In genomic region chr8:71639318-71639717, GRCm38 (mm10) we compare ENCODE assay signal across 24 mouse cellular contexts. TPM values are rescaled to one million over a fixed set of nuclear protein-coding genes. Genes with fewer than 3 reads are reported as not detected.
A peak's percentile ranks its signal among the peaks of the same experiment; 100 is the strongest.
DNase-seq lines count a peak whose midpoint lies in the region; ATAC-seq and TF ChIP-seq lines count a peak whose summit lies in the region.
"Had no signal": no experiment of that assay in that cellular context is flagged by ENCODE, and none has a peak within 500 bp of the region (broad histone marks: within the 10 kb centered on the region; RNA-seq: fewer than 3 reads in every experiment).

No protein-coding gene starts in this region.

- H3K4me3 ChIP-seq in liver, embryonic 13.5 days (replicated peaks), result no peak overlapping the region
- no peak overlapping the region for H3K4me3 ChIP-seq in liver, postnatal 0 days (ENCODE audit: low read depth, low read length)
- H3K4me3 ChIP-seq in G1E (ENCODE audit: low read depth, low read length) (peak overlapping the region; percentile 35; the same call in 1 of the 2 replicates), MEL (ENCODE audit: control insufficient read depth in 1 of 2, insufficient read depth in 1 of 2, low read depth in 2 of 2, low read length in 2 of 2) (no peak overlapping the region)
- H3K4me3 ChIP-seq in stomach, postnatal 0 days (ENCODE audit: low read depth, low read length), result no peak overlapping the region
- H3K4me3 ChIP-seq in thymus, adult 2 months (ENCODE audit: control insufficient read depth, insufficient read depth, low read length), result no peak overlapping the region
- H3K4me3 ChIP-seq: embryonic facial prominence, embryonic 13.5 days; embryonic facial prominence, embryonic 15.5 days; erythroblast, embryonic 14.5 days; forebrain, embryonic 10.5 days; forebrain, embryonic 12.5 days had no signal

- H3K9ac ChIP-seq in liver, embryonic 13.5 days, result no peak overlapping the region
- H3K9ac ChIP-seq in liver, postnatal 0 days (replicated peaks), result no peak overlapping the region
- H3K9ac ChIP-seq in MEL (ENCODE audit: control insufficient read depth, low read depth, low read length, poor library complexity, severe bottlenecking), result no peak overlapping the region
- no peak overlapping the region for H3K9ac ChIP-seq in stomach, postnatal 0 days (ENCODE audit: low read length)
- H3K9ac ChIP-seq: embryonic facial prominence, embryonic 13.5 days; embryonic facial prominence, embryonic 15.5 days; forebrain, embryonic 12.5 days had no signal

- no peaks in the 10 kb centered on the region for H3K79me2 ChIP-seq in MEL (ENCODE audit: control insufficient read depth, insufficient read depth, low read length, poor library complexity)

- H3K27ac ChIP-seq in liver, embryonic 13.5 days, result no peak overlapping the region
- no peak overlapping the region for H3K27ac ChIP-seq in liver, postnatal 0 days (ENCODE audit: low read depth)
- no peak overlapping the region for H3K27ac ChIP-seq in MEL (ENCODE audit: control insufficient read depth, low read depth, low read length)
- H3K27ac ChIP-seq in stomach, postnatal 0 days (replicated peaks), result no peak overlapping the region
- no peak overlapping the region for H3K27ac ChIP-seq in thymus, adult 2 months (ENCODE audit: control insufficient read depth, insufficient read depth, low read length)
- H3K27ac ChIP-seq: embryonic facial prominence, embryonic 13.5 days; embryonic facial prominence, embryonic 15.5 days; forebrain, embryonic 10.5 days; forebrain, embryonic 12.5 days had no signal

- peaks cover 14% of the 10 kb centered on the region for H3K4me1 ChIP-seq in liver, embryonic 13.5 days (replicated peaks)
- no peaks in the 10 kb centered on the region; the same call in 1 of the 2 replicates for H3K4me1 ChIP-seq in liver, postnatal 0 days (ENCODE audit: insufficient read depth)
- peaks cover 27% of the 10 kb centered on the region for H3K4me1 ChIP-seq in G1E (ENCODE audit: insufficient read depth, low read depth, low read length)
- H3K4me1 ChIP-seq in MEL (ENCODE audit: control insufficient read depth in 1 of 2, insufficient read depth in 2 of 2, low read length in 2 of 2), result no peaks in the 10 kb centered on the region
- H3K4me1 ChIP-seq in stomach, postnatal 0 days (replicated peaks; ENCODE audit: control insufficient read depth, insufficient read depth), result no peaks in the 10 kb centered on the region
- H3K4me1 ChIP-seq in thymus, adult 2 months (replicated peaks; ENCODE audit: control insufficient read depth, insufficient read depth, low read length), result peaks cover 5% of the 10 kb centered on the region

- 39% methylated on average over 4 of the region's 4 CpGs for WGBS in liver, embryonic 13.5 days (ENCODE audit: insufficient replicate concordance)
- 71% methylated on average over 4 of the region's 4 CpGs for WGBS in liver, postnatal 0 days (ENCODE audit: insufficient replicate concordance)
- WGBS in stomach, postnatal 0 days, result 90% methylated on average over 4 of the region's 4 CpGs
- WGBS in thymus, adult 2 months, result 97% methylated on average over 4 of the region's 4 CpGs

- H3K36me3 ChIP-seq in liver, embryonic 13.5 days, result no peaks in the 10 kb centered on the region
- H3K36me3 ChIP-seq in liver, postnatal 0 days (replicated peaks; ENCODE audit: insufficient read depth, low read length), result no peaks in the 10 kb centered on the region
- H3K36me3 ChIP-seq in G1E (replicated peaks) (no peaks in the 10 kb centered on the region), MEL (ENCODE audit: control insufficient read depth in 1 of 2, insufficient read depth in 2 of 2, low read length in 2 of 2) (no peaks in the 10 kb centered on the region)
- H3K36me3 ChIP-seq in stomach, postnatal 0 days (ENCODE audit: control insufficient read depth, insufficient read depth, low read length), result no peaks in the 10 kb centered on the region
- no peaks in the 10 kb centered on the region for H3K36me3 ChIP-seq in thymus, adult 2 months (ENCODE audit: control insufficient read depth, insufficient read depth, low read length)
- H3K36me3 ChIP-seq: embryonic facial prominence, embryonic 13.5 days; embryonic facial prominence, embryonic 15.5 days; forebrain, embryonic 10.5 days had no signal

- H3K9me3 ChIP-seq in liver, embryonic 13.5 days (replicated peaks), result no peaks in the 10 kb centered on the region
- H3K9me3 ChIP-seq in liver, postnatal 0 days (ENCODE audit: low read length), result no peaks in the 10 kb centered on the region
- H3K9me3 ChIP-seq in G1E (replicated peaks) (no peaks in the 10 kb centered on the region), MEL (replicated peaks; ENCODE audit: insufficient read depth, low read length) (no peaks in the 10 kb centered on the region)
- H3K9me3 ChIP-seq in stomach, postnatal 0 days (ENCODE audit: control insufficient read depth, low read length), result no peaks in the 10 kb centered on the region
- H3K9me3 ChIP-seq: embryonic facial prominence, embryonic 13.5 days; embryonic facial prominence, embryonic 15.5 days; forebrain, embryonic 10.5 days; forebrain, embryonic 12.5 days had no signal

- no peak for TF ChIP-seq EP300 in liver, postnatal 0 days (IDR thresholded peaks at IDR 0.05; ENCODE audit: low read depth)
- TF ChIP-seq EP300 in MEL (IDR thresholded peaks at IDR 0.05; ENCODE audit: low read depth in 1 of 2, low read length in 2 of 2), result no peak
- TF ChIP-seq EP300 in stomach, postnatal 0 days (optimal IDR thresholded peaks at IDR 0.05), result no peak

- no peak for DNase-seq in liver, embryonic 13.5 days
- no peak for DNase-seq in liver, postnatal 0 days
- DNase-seq in G1E (ENCODE audit: low spot score), result no peak
- DNase-seq in MEL (ENCODE audit: low read depth, low spot score), result no peak
- no peak for DNase-seq in stomach, postnatal 0 days (ENCODE audit: low spot score)
- no peak for DNase-seq in thymus, adult 2 months
- DNase-seq in layer of hippocampus, adult 11-12 months (ENCODE audit: low spot score), result no peak
- DNase-seq: adrenal gland, adult 2 months; adrenal gland, postnatal 10 days; adrenal gland, postnatal 25 days; cerebellum, adult 11 months; cerebellum, adult 18-20 months; cerebellum, adult 8-10 months; cerebellum, adult 9-11 months; cerebellum, postnatal 14 days; cerebellum, postnatal 36 days; embryo, embryonic 11 days had no signal

- TF ChIP-seq POLR2A in MEL (IDR thresholded peaks at IDR 0.05; ENCODE audit: control insufficient read depth in 1 of 2, insufficient read depth in 1 of 2, low read depth in 1 of 2, low read length in 2 of 2, poor library complexity in 1 of 2), result no peak
- no peak for TF ChIP-seq POLR2A in thymus, adult 2 months (IDR thresholded peaks at IDR 0.05; ENCODE audit: control insufficient read depth, extremely low read depth, insufficient read depth, low read length, poor library complexity)

- H3K27me3 ChIP-seq in liver, embryonic 13.5 days, result peaks cover 34% of the 10 kb centered on the region
- peaks cover 6% of the 10 kb centered on the region; the same call in 1 of the 2 replicates for H3K27me3 ChIP-seq in liver, postnatal 0 days (ENCODE audit: insufficient read depth, low read length)
- H3K27me3 ChIP-seq in G1E (ENCODE audit: insufficient read depth, low read length), result peaks cover 62% of the 10 kb centered on the region
- no peaks in the 10 kb centered on the region for H3K27me3 ChIP-seq in MEL (ENCODE audit: control insufficient read depth in 1 of 2, insufficient read depth in 2 of 2, low read length in 2 of 2)
- H3K27me3 ChIP-seq in stomach, postnatal 0 days (ENCODE audit: control insufficient read depth, insufficient read depth, low read length), result no peaks in the 10 kb centered on the region
- no peaks in the 10 kb centered on the region for H3K27me3 ChIP-seq in thymus, adult 2 months (ENCODE audit: control insufficient read depth, insufficient read depth, low read length)

- no peak overlapping the region for H3K4me2 ChIP-seq in liver, embryonic 13.5 days
- H3K4me2 ChIP-seq in liver, postnatal 0 days (ENCODE audit: low read depth, low read length), result no peak overlapping the region
- no peak overlapping the region for H3K4me2 ChIP-seq in stomach, postnatal 0 days (replicated peaks; ENCODE audit: low read depth)
- H3K4me2 ChIP-seq: embryonic facial prominence, embryonic 13.5 days; embryonic facial prominence, embryonic 15.5 days; forebrain, embryonic 12.5 days had no signal

- TF ChIP-seq CTCF in liver, postnatal 0 days (IDR thresholded peaks at IDR 0.05; ENCODE audit: low read depth), result no peak
- TF ChIP-seq CTCF in G1E (IDR thresholded peaks at IDR 0.05; ENCODE audit: low read depth, low read length) (no peak), MEL (IDR thresholded peaks at IDR 0.05 in 2 of 3, conservative IDR thresholded peaks at IDR 0.05 in 1 of 3; ENCODE audit: control insufficient read depth in 1 of 3, insufficient read depth in 1 of 3, low read depth in 2 of 3, low read length in 3 of 3, poor library complexity in 1 of 3, severe bottlenecking in 1 of 3) (no peak)
- TF ChIP-seq CTCF in stomach, postnatal 0 days (IDR thresholded peaks at IDR 0.05; ENCODE audit: low read depth), result no peak
- no peak for TF ChIP-seq CTCF in thymus, adult 2 months (IDR thresholded peaks at IDR 0.05; ENCODE audit: borderline replicate concordance, control insufficient read depth, extremely low read depth, insufficient read depth, low read length, poor library complexity)

- TF ChIP-seq RAD21 in MEL (IDR thresholded peaks at IDR 0.05; ENCODE audit: low read depth, low read length), result no peak

- ATAC-seq in liver, embryonic 13.5 days (ENCODE audit: low read depth), result peak; percentile 41; the same call in 1 of the 2 replicates
- no peak for ATAC-seq in liver, postnatal 0 days
- peak; percentile 54; the same call in 1 of the 2 replicates for ATAC-seq in G1E (ENCODE audit: extremely low read depth, insufficient number of reproducible peaks, low FRiP score, poor library complexity, severe bottlenecking)
- ATAC-seq in stomach, postnatal 0 days (ENCODE audit: low FRiP score, low TSS enrichment), result 0 out of 2 replicates have a peak, but pooled peaks have one; percentile 4
- ATAC-seq: forebrain, embryonic 14.5 days; forebrain, embryonic 16.5 days had no signal

RNA-seq across cellular contexts. Expression of gene Colgalt1, which starts 28.5 kb away (rescaled TPM):
- 21.4 and 21.9 TPM in 2 replicates for polyA plus RNA-seq in liver, embryonic 13.5 days (2015; fragmentation: Nextera tagmentation; extraction: Ambion mirVana)
- polyA plus RNA-seq in liver, postnatal 0 days (2015; fragmentation: Nextera tagmentation; extraction: Ambion mirVana), result 25.0 and 25.7 TPM in 2 replicates
- 35.7 and 38.7 TPM in 2 replicates for total RNA-seq in G1E (2014; fragmentation: Nextera tagmentation)
- 30.5 and 42.4 TPM in 2 replicates for total RNA-seq in G1E (2017)
- 37.6 and 42.6 TPM in 2 replicates for polyA plus RNA-seq in G1E (2012)
- 37.8 and 50.9 TPM in 2 replicates for total RNA-seq in MEL (2012; rRNA removed)
- polyA plus RNA-seq in MEL (2012; ENCODE audit: insufficient read depth in 1 of 2, insufficient read length in 2 of 2, low read depth in 1 of 2, low replicate concordance in 2 of 2, missing spikeins in 1 of 2), result 100 to 1,000 TPM in 1 of 2 experiments, 10 to 100 TPM in 1; 59.0 to 102 TPM
- 40.3 and 41.1 TPM in 2 replicates for polyA plus RNA-seq in stomach, postnatal 0 days (2015; fragmentation: Nextera tagmentation; extraction: Ambion mirVana)
- polyA plus RNA-seq in thymus, adult 2 months (2012; rRNA removed), result 134 and 158 TPM in 2 replicates

RNA-seq across cellular contexts. Expression of gene Unc13a, which starts 32.2 kb away (rescaled TPM):
- polyA plus RNA-seq in liver, embryonic 13.5 days (2015; fragmentation: Nextera tagmentation; extraction: Ambion mirVana), result 0.20 TPM in 2 replicates
- 0.25 and 0.36 TPM in 2 replicates for polyA plus RNA-seq in liver, postnatal 0 days (2015; fragmentation: Nextera tagmentation; extraction: Ambion mirVana)
- total RNA-seq in G1E (2014; fragmentation: Nextera tagmentation) (6.5 and 7.3 TPM in 2 replicates), G1E (2017) (4.1 and 5.2 TPM in 2 replicates), MEL (2012; rRNA removed) (0.81 and 0.92 TPM in 2 replicates)
- polyA plus RNA-seq in G1E (2012) (3.7 and 4.6 TPM in 2 replicates), MEL (2012; ENCODE audit: insufficient read depth in 1 of 2, insufficient read length in 2 of 2, low read depth in 1 of 2, low replicate concordance in 2 of 2, missing spikeins in 1 of 2) (1 to 10 TPM in 1 of 2 experiments, not detected in 1; 3.6 TPM)
- 0.46 and 0.52 TPM in 2 replicates for polyA plus RNA-seq in stomach, postnatal 0 days (2015; fragmentation: Nextera tagmentation; extraction: Ambion mirVana)
- polyA plus RNA-seq in thymus, adult 2 months (2012; rRNA removed), result 1.6 and 2.0 TPM in 2 replicates

RNA-seq across cellular contexts. Expression of gene Jak3, which starts 36.8 kb away (rescaled TPM):
- polyA plus RNA-seq in liver, embryonic 13.5 days (2015; fragmentation: Nextera tagmentation; extraction: Ambion mirVana), result 5.7 and 6.1 TPM in 2 replicates
- polyA plus RNA-seq in liver, postnatal 0 days (2015; fragmentation: Nextera tagmentation; extraction: Ambion mirVana), result 4.3 and 4.6 TPM in 2 replicates
- total RNA-seq in G1E (2014; fragmentation: Nextera tagmentation), result 29.8 and 32.0 TPM in 2 replicates
- total RNA-seq in G1E (2017), result 15.7 and 15.9 TPM in 2 replicates
- 68.8 and 73.6 TPM in 2 replicates for polyA plus RNA-seq in G1E (2012)
- 4.2 and 5.1 TPM in 2 replicates for total RNA-seq in MEL (2012; rRNA removed)
- polyA plus RNA-seq in MEL (2012; ENCODE audit: insufficient read depth in 1 of 2, insufficient read length in 2 of 2, low read depth in 1 of 2, low replicate concordance in 2 of 2, missing spikeins in 1 of 2), result 10 to 100 TPM in 1 of 2 experiments, not detected in 1; 12.4 TPM
- 4.6 and 5.4 TPM in 2 replicates for polyA plus RNA-seq in stomach, postnatal 0 days (2015; fragmentation: Nextera tagmentation; extraction: Ambion mirVana)
- polyA plus RNA-seq in thymus, adult 2 months (2012; rRNA removed), result 68.0 and 77.5 TPM in 2 replicates

RNA-seq across cellular contexts. Expression of gene Fam129c, which starts 41.9 kb away (rescaled TPM):
- 0.28 and 0.80 TPM in 2 replicates for polyA plus RNA-seq in liver, embryonic 13.5 days (2015; fragmentation: Nextera tagmentation; extraction: Ambion mirVana)
- 9.2 and 11.2 TPM in 2 replicates for polyA plus RNA-seq in liver, postnatal 0 days (2015; fragmentation: Nextera tagmentation; extraction: Ambion mirVana)
- total RNA-seq in G1E (2014; fragmentation: Nextera tagmentation) (8.3 and 11.4 TPM in 2 replicates), G1E (2017) (6.6 and 7.0 TPM in 2 replicates), MEL (2012; rRNA removed) (3.8 and 7.6 TPM in 2 replicates)
- polyA plus RNA-seq in G1E (2012) (8.1 and 10.4 TPM in 2 replicates), MEL (2012; ENCODE audit: insufficient read depth in 1 of 2, insufficient read length in 2 of 2, low read depth in 1 of 2, low replicate concordance in 2 of 2, missing spikeins in 1 of 2) (1 to 10 TPM in 1 of 2 experiments, not detected in 1; 8.3 TPM)
- 0.99 and 1.4 TPM in 2 replicates for polyA plus RNA-seq in stomach, postnatal 0 days (2015; fragmentation: Nextera tagmentation; extraction: Ambion mirVana)
- polyA plus RNA-seq in thymus, adult 2 months (2012; rRNA removed), result 23.9 and 28.4 TPM in 2 replicates

RNA-seq across cellular contexts. Expression of gene Pgls, which starts 47.3 kb away (rescaled TPM):
- 104 and 110 TPM in 2 replicates for polyA plus RNA-seq in liver, embryonic 13.5 days (2015; fragmentation: Nextera tagmentation; extraction: Ambion mirVana)
- polyA plus RNA-seq in liver, postnatal 0 days (2015; fragmentation: Nextera tagmentation; extraction: Ambion mirVana), result 153 and 158 TPM in 2 replicates
- total RNA-seq in G1E (2014; fragmentation: Nextera tagmentation) (39.7 and 47.5 TPM in 2 replicates), G1E (2017) (87.2 and 140 TPM in 2 replicates), MEL (2012; rRNA removed) (219 and 257 TPM in 2 replicates)
- polyA plus RNA-seq in G1E (2012) (331 and 360 TPM in 2 replicates), MEL (2012; ENCODE audit: insufficient read depth in 1 of 2, insufficient read length in 2 of 2, low read depth in 1 of 2, low replicate concordance in 2 of 2, missing spikeins in 1 of 2) (100 to 1,000 TPM in 1 of 2 experiments, not detected in 1; 225 TPM)
- 221 and 223 TPM in 2 replicates for polyA plus RNA-seq in stomach, postnatal 0 days (2015; fragmentation: Nextera tagmentation; extraction: Ambion mirVana)
- 280 and 369 TPM in 2 replicates for polyA plus RNA-seq in thymus, adult 2 months (2012; rRNA removed)
